ENCODE assay signal across 9 mouse cellular contexts in genomic region chr11:113799041-113799447, GRCm38 (mm10). TPM values are rescaled to one million over a fixed set of nuclear protein-coding genes. Genes with fewer than 3 reads are reported as not detected.
DNase-seq lines count a peak whose midpoint lies in the region; ATAC-seq lines count a peak whose summit lies in the region.
"Had no signal": no experiment of that assay in that cellular context is flagged by ENCODE, and none has a peak within 500 bp of the region (broad histone marks: within the 10 kb centered on the region; RNA-seq: fewer than 3 reads in every experiment).

No protein-coding gene starts in this region.

- peaks cover 6% of the 10 kb centered on the region for H3K27me3 ChIP-seq in heart, embryonic 10.5 days (ENCODE audit: insufficient read depth, poor library complexity, severe bottlenecking)
- H3K27me3 ChIP-seq in midbrain, embryonic 14.5 days (ENCODE audit: control insufficient read depth, insufficient read depth, low read length), result no peaks in the 10 kb centered on the region
- H3K27me3 ChIP-seq in midbrain, embryonic 15.5 days (replicated peaks), result no peaks in the 10 kb centered on the region
- peaks cover 33% of the 10 kb centered on the region for H3K27me3 ChIP-seq in liver, embryonic 15.5 days
- H3K27me3 ChIP-seq: embryonic facial prominence, embryonic 12.5 days had no signal

- DNase-seq in heart, embryonic 10.5 days (ENCODE audit: low spot score), result no peak
- no peak for DNase-seq in heart, adult 9 months (ENCODE audit: low spot score in 2 of 2)
- DNase-seq in midbrain, embryonic 14.5 days, result peak; percentile 66
- no peak for DNase-seq in right cerebral cortex, postnatal 10 days (ENCODE audit: low spot score in 2 of 2)
- no peak for DNase-seq in urinary bladder, adult 18-20 months (ENCODE audit: low spot score in 2 of 2)

- peak overlapping the region; percentile 22; the same call in 1 of the 2 replicates for H3K4me3 ChIP-seq in heart, embryonic 10.5 days
- no peak overlapping the region for H3K4me3 ChIP-seq in midbrain, embryonic 14.5 days (replicated peaks; ENCODE audit: low read depth, low read length)
- H3K4me3 ChIP-seq in midbrain, embryonic 15.5 days, result no peak overlapping the region
- no peak overlapping the region for H3K4me3 ChIP-seq in liver, embryonic 15.5 days (replicated peaks)
- H3K4me3 ChIP-seq: embryonic facial prominence, embryonic 12.5 days had no signal

- H3K4me2 ChIP-seq in midbrain, embryonic 14.5 days (ENCODE audit: low read length), result no peak overlapping the region
- H3K4me2 ChIP-seq in midbrain, embryonic 15.5 days, result no peak overlapping the region
- H3K4me2 ChIP-seq in liver, embryonic 15.5 days, result peak overlapping the region; percentile 48
- H3K4me2 ChIP-seq: embryonic facial prominence, embryonic 12.5 days had no signal

- H3K36me3 ChIP-seq in heart, embryonic 10.5 days, result no peaks in the 10 kb centered on the region
- no peaks in the 10 kb centered on the region for H3K36me3 ChIP-seq in midbrain, embryonic 14.5 days (ENCODE audit: control insufficient read depth, insufficient read depth, low read length)
- H3K36me3 ChIP-seq in midbrain, embryonic 15.5 days (replicated peaks), result no peaks in the 10 kb centered on the region
- no peaks in the 10 kb centered on the region for H3K36me3 ChIP-seq in liver, embryonic 15.5 days (replicated peaks)
- H3K36me3 ChIP-seq: embryonic facial prominence, embryonic 12.5 days had no signal

- H3K27ac ChIP-seq in heart, embryonic 10.5 days, result peak overlapping the region; percentile 36; the same call in 1 of the 2 replicates
- H3K27ac ChIP-seq in midbrain, embryonic 14.5 days (replicated peaks; ENCODE audit: low read depth, low read length), result no peak overlapping the region
- H3K27ac ChIP-seq in midbrain, embryonic 15.5 days, result no peak overlapping the region
- no peak overlapping the region; the same call in 1 of the 2 replicates for H3K27ac ChIP-seq in liver, embryonic 15.5 days (replicated peaks)
- H3K27ac ChIP-seq: embryonic facial prominence, embryonic 12.5 days had no signal

- H3K9me3 ChIP-seq in heart, embryonic 10.5 days, result no peaks in the 10 kb centered on the region
- no peaks in the 10 kb centered on the region for H3K9me3 ChIP-seq in midbrain, embryonic 14.5 days (ENCODE audit: control insufficient read depth, low read length)
- H3K9me3 ChIP-seq in midbrain, embryonic 15.5 days, result no peaks in the 10 kb centered on the region
- H3K9me3 ChIP-seq in liver, embryonic 15.5 days (replicated peaks), result no peaks in the 10 kb centered on the region
- H3K9me3 ChIP-seq: embryonic facial prominence, embryonic 12.5 days had no signal

- H3K9ac ChIP-seq in midbrain, embryonic 14.5 days (replicated peaks; ENCODE audit: low read length), result no peak overlapping the region
- no peak overlapping the region for H3K9ac ChIP-seq in midbrain, embryonic 15.5 days
- H3K9ac ChIP-seq in liver, embryonic 15.5 days, result no peak overlapping the region
- H3K9ac ChIP-seq: embryonic facial prominence, embryonic 12.5 days had no signal

- H3K4me1 ChIP-seq in heart, embryonic 10.5 days, result peaks cover 79% of the 10 kb centered on the region
- H3K4me1 ChIP-seq in midbrain, embryonic 14.5 days (ENCODE audit: control insufficient read depth, insufficient read depth, low read length), result peaks cover 11% of the 10 kb centered on the region
- peaks cover 21% of the 10 kb centered on the region for H3K4me1 ChIP-seq in midbrain, embryonic 15.5 days
- peaks cover 65% of the 10 kb centered on the region for H3K4me1 ChIP-seq in liver, embryonic 15.5 days (replicated peaks)

- 24% methylated on average over 14 of the region's 14 CpGs for WGBS in heart, embryonic 10.5 days
- WGBS in midbrain, embryonic 14.5 days, result 30% methylated on average over 14 of the region's 14 CpGs
- WGBS in midbrain, embryonic 15.5 days, result 31% methylated on average over 14 of the region's 14 CpGs
- WGBS in liver, embryonic 15.5 days (ENCODE audit: insufficient replicate concordance), result 38% methylated on average over 14 of the region's 14 CpGs

- ATAC-seq in midbrain, embryonic 14.5 days (ENCODE audit: low FRiP score, low TSS enrichment), result no peak
- no peak for ATAC-seq in midbrain, embryonic 15.5 days (replicated peaks)
- peak; percentile 86 for ATAC-seq in liver, embryonic 15.5 days (ENCODE audit: insufficient read depth)
- no peak for ATAC-seq in inflammation-experienced regulatory T-cells, adult 6 months

RNA-seq across cellular contexts. Expression of gene Cdc42ep4, which starts 47.4 kb away (rescaled TPM):
- polyA plus RNA-seq in heart, embryonic 10.5 days (2016; fragmentation: Nextera tagmentation; extraction: Ambion mirVana), result 30.4 and 45.4 TPM in 2 replicates
- 45.4 and 49.5 TPM in 2 replicates for polyA plus RNA-seq in midbrain, embryonic 14.5 days (2014; fragmentation: Nextera tagmentation; extraction: Ambion mirVana)
- 72.0 and 72.4 TPM in 2 replicates for polyA plus RNA-seq in midbrain, embryonic 15.5 days (2015; fragmentation: Nextera tagmentation; extraction: Ambion mirVana)
- 17.1 and 19.8 TPM in 2 replicates for polyA plus RNA-seq in liver, embryonic 15.5 days (2015; fragmentation: Nextera tagmentation; extraction: Ambion mirVana)
- 1 to 10 TPM; 1.2 to 2.9 (median 1.5) TPM for polyA plus RNA-seq in inflammation-experienced regulatory T-cells, adult 6 months (2017; shearing (Covaris generic))
